Comparison of ENCODE assay signal across 24 mouse cellular contexts in genomic region chr2:115850961-115851360, GRCm38 (mm10).
DNase-seq lines count a peak whose midpoint lies in the region; ATAC-seq and TF ChIP-seq lines count a peak whose summit lies in the region.
"Had no signal": no experiment of that assay in that cellular context is flagged by ENCODE, and none has a peak within 500 bp of the region (broad histone marks: within the 10 kb centered on the region; RNA-seq: fewer than 3 reads in every experiment).

No protein-coding gene starts in this region.

- no peak overlapping the region for H3K4me2 ChIP-seq in hindbrain, embryonic 13.5 days
- H3K4me2 ChIP-seq in hindbrain, embryonic 11.5 days (replicated peaks; ENCODE audit: low read depth, low read length): no peak overlapping the region
- no peak overlapping the region for H3K4me2 ChIP-seq in stomach, postnatal 0 days (replicated peaks; ENCODE audit: low read depth)
- no peak overlapping the region for H3K4me2 ChIP-seq in kidney, embryonic 15.5 days
- H3K4me2 ChIP-seq: embryonic facial prominence, embryonic 13.5 days; embryonic facial prominence, embryonic 15.5 days; forebrain, embryonic 12.5 days had no signal

- TF ChIP-seq EP300 in MEL (IDR thresholded peaks at IDR 0.05; ENCODE audit: low read depth in 1 of 2, low read length in 2 of 2): 0 out of 4 replicates have a peak, but pooled peaks of 1 of the 2 experiments have one; percentile 12
- no peak for TF ChIP-seq EP300 in stomach, postnatal 0 days (optimal IDR thresholded peaks at IDR 0.05)

- TF ChIP-seq CTCF in MEL (IDR thresholded peaks at IDR 0.05 in 2 of 3, conservative IDR thresholded peaks at IDR 0.05 in 1 of 3; ENCODE audit: control insufficient read depth in 1 of 3, insufficient read depth in 1 of 3, low read depth in 2 of 3, low read length in 3 of 3, poor library complexity in 1 of 3, severe bottlenecking in 1 of 3): no peak
- TF ChIP-seq CTCF in stomach, postnatal 0 days (IDR thresholded peaks at IDR 0.05; ENCODE audit: low read depth): no peak
- no peak for TF ChIP-seq CTCF in gastrocnemius, adult 2 months (IDR thresholded peaks at IDR 0.05)

- TF ChIP-seq RAD21 in MEL (IDR thresholded peaks at IDR 0.05; ENCODE audit: low read depth, low read length): no peak

- ATAC-seq in hindbrain, embryonic 13.5 days (ENCODE audit: low FRiP score): no peak
- no peak for ATAC-seq in hindbrain, embryonic 11.5 days (ENCODE audit: low FRiP score)
- ATAC-seq in stomach, postnatal 0 days (ENCODE audit: low FRiP score, low TSS enrichment): no peak; the same call in 1 of the 2 replicates
- ATAC-seq in kidney, embryonic 15.5 days (replicated peaks; ENCODE audit: low FRiP score): no peak
- ATAC-seq: forebrain, embryonic 14.5 days; forebrain, embryonic 16.5 days had no signal

- DNase-seq in hindbrain, embryonic 11.5 days (ENCODE audit: low spot score): no peak
- DNase-seq in MEL (ENCODE audit: low read depth, low spot score) (peak; percentile 28), MEL-GATA-1-ER (ENCODE audit: extremely low read depth, low read depth) (peak; percentile 52)
- DNase-seq in stomach, postnatal 0 days (ENCODE audit: low spot score): peak; percentile 15
- DNase-seq in gastrocnemius, adult 2 months: no peak
- DNase-seq: adrenal gland, adult 2 months; adrenal gland, postnatal 10 days; adrenal gland, postnatal 25 days; cerebellum, adult 11 months; cerebellum, adult 18-20 months; cerebellum, adult 8-10 months; cerebellum, adult 9-11 months; cerebellum, postnatal 14 days; cerebellum, postnatal 36 days; embryo, embryonic 11 days had no signal

- WGBS in hindbrain, embryonic 13.5 days: 94% methylated on average over 4 of the region's 4 CpGs
- WGBS in hindbrain, embryonic 11.5 days: 93% methylated on average over 4 of the region's 4 CpGs
- 90% methylated on average over 4 of the region's 4 CpGs for WGBS in stomach, postnatal 0 days
- 85% methylated on average over 4 of the region's 4 CpGs for WGBS in kidney, embryonic 15.5 days

- H3K4me1 ChIP-seq in hindbrain, embryonic 13.5 days (replicated peaks): peaks cover 34% of the 10 kb centered on the region
- H3K4me1 ChIP-seq in hindbrain, embryonic 11.5 days (replicated peaks; ENCODE audit: control insufficient read depth, insufficient read depth, low read length): peaks cover 2% of the 10 kb centered on the region
- H3K4me1 ChIP-seq in MEL (ENCODE audit: control insufficient read depth in 1 of 2, insufficient read depth in 2 of 2, low read length in 2 of 2): 0 out of 4 replicates have a peak, but pooled peaks cover 0 to 3% of the 10 kb centered on the region in 2 experiments
- H3K4me1 ChIP-seq in stomach, postnatal 0 days (replicated peaks; ENCODE audit: control insufficient read depth, insufficient read depth): peaks cover 4% of the 10 kb centered on the region
- peaks cover 44% of the 10 kb centered on the region for H3K4me1 ChIP-seq in kidney, embryonic 15.5 days

- no peaks in the 10 kb centered on the region for H3K79me2 ChIP-seq in MEL (ENCODE audit: control insufficient read depth, insufficient read depth, low read length, poor library complexity)

- intact Hi-C loops in gastrocnemius, adult 2 months (cut with DNase I): loop anchor here (10.0 kb wide), 2 partner anchors 254 to 336 kb away; no protein-coding TSS in a partner anchor

- no peaks in the 10 kb centered on the region for H3K9me3 ChIP-seq in hindbrain, embryonic 13.5 days
- no peaks in the 10 kb centered on the region for H3K9me3 ChIP-seq in hindbrain, embryonic 11.5 days (ENCODE audit: control insufficient read depth, low read length)
- no peaks in the 10 kb centered on the region for H3K9me3 ChIP-seq in MEL (replicated peaks; ENCODE audit: insufficient read depth, low read length)
- H3K9me3 ChIP-seq in stomach, postnatal 0 days (ENCODE audit: control insufficient read depth, low read length): no peaks in the 10 kb centered on the region
- no peaks in the 10 kb centered on the region for H3K9me3 ChIP-seq in kidney, embryonic 15.5 days (replicated peaks)
- H3K9me3 ChIP-seq: embryonic facial prominence, embryonic 13.5 days; embryonic facial prominence, embryonic 15.5 days; forebrain, embryonic 10.5 days; forebrain, embryonic 12.5 days had no signal

- H3K27me3 ChIP-seq in hindbrain, embryonic 13.5 days: peaks cover 33% of the 10 kb centered on the region; the same call in 1 of the 2 replicates
- peaks cover 3% of the 10 kb centered on the region for H3K27me3 ChIP-seq in hindbrain, embryonic 11.5 days (ENCODE audit: control insufficient read depth, insufficient read depth, low read length)
- no peaks in the 10 kb centered on the region for H3K27me3 ChIP-seq in MEL (ENCODE audit: control insufficient read depth in 1 of 2, insufficient read depth in 2 of 2, low read length in 2 of 2)
- H3K27me3 ChIP-seq in stomach, postnatal 0 days (ENCODE audit: control insufficient read depth, insufficient read depth, low read length): no peaks in the 10 kb centered on the region
- H3K27me3 ChIP-seq in kidney, embryonic 15.5 days: peaks cover 7% of the 10 kb centered on the region

- TF ChIP-seq POLR2A in MEL (IDR thresholded peaks at IDR 0.05; ENCODE audit: control insufficient read depth in 1 of 2, insufficient read depth in 1 of 2, low read depth in 1 of 2, low read length in 2 of 2, poor library complexity in 1 of 2): no peak

- no peaks in the 10 kb centered on the region for H3K36me3 ChIP-seq in hindbrain, embryonic 13.5 days
- no peaks in the 10 kb centered on the region for H3K36me3 ChIP-seq in hindbrain, embryonic 11.5 days (ENCODE audit: control insufficient read depth, insufficient read depth, low read length)
- H3K36me3 ChIP-seq in MEL (ENCODE audit: control insufficient read depth in 1 of 2, insufficient read depth in 2 of 2, low read length in 2 of 2): peaks cover 0 to 4% of the 10 kb centered on the region in 2 experiments; a peak in 1 of 4 replicates
- no peaks in the 10 kb centered on the region for H3K36me3 ChIP-seq in stomach, postnatal 0 days (ENCODE audit: control insufficient read depth, insufficient read depth, low read length)
- H3K36me3 ChIP-seq in kidney, embryonic 15.5 days: no peaks in the 10 kb centered on the region
- H3K36me3 ChIP-seq: embryonic facial prominence, embryonic 13.5 days; embryonic facial prominence, embryonic 15.5 days; forebrain, embryonic 10.5 days; forebrain, embryonic 12.5 days had no signal

- no peak overlapping the region for H3K4me3 ChIP-seq in hindbrain, embryonic 13.5 days
- H3K4me3 ChIP-seq in hindbrain, embryonic 11.5 days (ENCODE audit: low read depth, low read length): no peak overlapping the region
- H3K4me3 ChIP-seq in MEL (ENCODE audit: control insufficient read depth in 1 of 2, insufficient read depth in 1 of 2, low read depth in 2 of 2, low read length in 2 of 2): no peak overlapping the region
- no peak overlapping the region for H3K4me3 ChIP-seq in stomach, postnatal 0 days (ENCODE audit: low read depth, low read length)
- no peak overlapping the region for H3K4me3 ChIP-seq in kidney, embryonic 15.5 days (replicated peaks)
- no peak overlapping the region for H3K4me3 ChIP-seq in gastrocnemius, adult 2 months
- H3K4me3 ChIP-seq: embryonic facial prominence, embryonic 13.5 days; embryonic facial prominence, embryonic 15.5 days; erythroblast, embryonic 14.5 days; forebrain, embryonic 10.5 days; forebrain, embryonic 12.5 days had no signal

- no peak overlapping the region for H3K9ac ChIP-seq in hindbrain, embryonic 13.5 days
- no peak overlapping the region for H3K9ac ChIP-seq in hindbrain, embryonic 11.5 days (ENCODE audit: low read depth, low read length)
- no peak overlapping the region for H3K9ac ChIP-seq in MEL (ENCODE audit: control insufficient read depth, low read depth, low read length, poor library complexity, severe bottlenecking)
- H3K9ac ChIP-seq in stomach, postnatal 0 days (ENCODE audit: low read length): no peak overlapping the region
- no peak overlapping the region for H3K9ac ChIP-seq in kidney, embryonic 15.5 days
- H3K9ac ChIP-seq: embryonic facial prominence, embryonic 13.5 days; embryonic facial prominence, embryonic 15.5 days; forebrain, embryonic 12.5 days had no signal

- H3K27ac ChIP-seq in hindbrain, embryonic 13.5 days: peak overlapping the region; percentile 56
- no peak overlapping the region for H3K27ac ChIP-seq in hindbrain, embryonic 11.5 days (ENCODE audit: low read depth, low read length)
- H3K27ac ChIP-seq in MEL (ENCODE audit: control insufficient read depth, low read depth, low read length): no peak overlapping the region
- H3K27ac ChIP-seq in stomach, postnatal 0 days (replicated peaks): no peak overlapping the region
- H3K27ac ChIP-seq in kidney, embryonic 15.5 days: no peak overlapping the region
- no peak overlapping the region for H3K27ac ChIP-seq in gastrocnemius, adult 2 months
- H3K27ac ChIP-seq: embryonic facial prominence, embryonic 13.5 days; embryonic facial prominence, embryonic 15.5 days; forebrain, embryonic 10.5 days; forebrain, embryonic 12.5 days had no signal

TF ChIP-seq in MEL, 35 proteins besides CTCF, POLR2A, EP300 and RAD21:
- TF ChIP-seq MAFK (IDR thresholded peaks at IDR 0.05; ENCODE audit: borderline replicate concordance, low read depth, low read length) (no peak), GATA1 (IDR thresholded peaks at IDR 0.05; ENCODE audit: low read depth, low read length) (0 out of 2 replicates have a peak, but pooled peaks have one; percentile 22)

Comparison
In these comparisons a context has a peak if more than half of its experiments do, and no peak if none do; other contexts are left out.
1. DNase-seq: peak in MEL (single experiment), MEL-GATA-1-ER (single experiment) and stomach, postnatal 0 days (single experiment); none in hindbrain, embryonic 11.5 days (single experiment) and gastrocnemius, adult 2 months (single experiment).